Mouse (Mus musculus): ENCODE measurements around the gene Cep250. TPM values are rescaled to one million over a fixed set of nuclear protein-coding genes. Genes with fewer than 3 reads are reported as not detected.

Gene Cep250
- total RNA-seq, 2 experiments from 2014 or later = 22.2 to 23.9 TPM

Other genes starting within 250 kb of the Cep250 start
- gene Edem2, start 227.0 kb upstream of the Cep250 start, total RNA-seq (2021) = 10 to 100 TPM; 27.9 to 28.7 TPM
- not detected for gene Gm17581, start 220.6 kb upstream of the Cep250 start, total RNA-seq (2021)
- gene Procr, start 205.3 kb upstream of the Cep250 start, total RNA-seq (2021) = 1 to 10 TPM; 2.5 to 3.4 TPM
- 100 to 1,000 TPM; 110 to 114 TPM for gene Mmp24, start 181.1 kb upstream of the Cep250 start, total RNA-seq (2021)
- gene BC029722, start 137.0 kb upstream of the Cep250 start, total RNA-seq (2021) = 10 to 100 TPM; 23.3 to 24.2 TPM
- gene Eif6, start 129.5 kb upstream of the Cep250 start, total RNA-seq (2021) = 10 to 100 TPM; 94.6 to 98.0 TPM
- not detected for gene Fam83c, start 121.6 kb upstream of the Cep250 start, total RNA-seq (2021)
- gene Uqcc1, start 26.1 kb upstream of the Cep250 start, total RNA-seq (2021) = 10 to 100 TPM; 42.3 to 43.7 TPM
- not detected for gene Gm15557, start 15.7 kb upstream of the Cep250 start, total RNA-seq (2021)
- 1 to 10 TPM in 1 of 2 experiments, under 1 TPM in 1; 0.99 to 1.8 TPM for gene Gdf5, start 11.1 kb upstream of the Cep250 start, total RNA-seq (2021)
- 1 to 10 TPM in 1 of 2 experiments, under 1 TPM in 1; 0.86 to 1.4 TPM for gene 6430550D23Rik, start 51.5 kb downstream of the Cep250 start, total RNA-seq (2021)
- gene Ergic3, start 51.6 kb downstream of the Cep250 start, total RNA-seq (2021) = 100 to 1,000 TPM; 271 to 274 TPM
- gene Fer1l4, start 96.5 kb downstream of the Cep250 start, total RNA-seq (2021) = not detected
- gene Spag4, start 108.7 kb downstream of the Cep250 start, total RNA-seq (2021) = 1 to 10 TPM; 6.6 to 9.3 TPM
- gene Cpne1, start 155.5 kb downstream of the Cep250 start, total RNA-seq (2021) = 10 to 100 TPM; 14.2 to 18.4 TPM
- gene Rbm12, start 155.5 kb downstream of the Cep250 start, total RNA-seq (2021) = 10 to 100 TPM; 43.4 to 50.3 TPM
- 10 to 100 TPM; 26.1 to 40.2 TPM for gene Gm28036, start 170.6 kb downstream of the Cep250 start, total RNA-seq (2021)
- gene Romo1, start 187.6 kb downstream of the Cep250 start, total RNA-seq (2021) = 100 to 1,000 TPM; 223 to 225 TPM
- gene Nfs1, start 187.7 kb downstream of the Cep250 start, total RNA-seq (2021) = 10 to 100 TPM; 25.4 to 26.6 TPM
- gene Rbm39, start 223.8 kb downstream of the Cep250 start, total RNA-seq (2021) = 100 to 1,000 TPM; 345 to 348 TPM
- gene Phf20, start 240.0 kb downstream of the Cep250 start, total RNA-seq (2021) = 100 to 1,000 TPM in 1 of 2 experiments, 10 to 100 TPM in 1; 93.5 to 101 TPM

All from left cerebral cortex, postnatal 4 days (tissue).